Mouse (Mus musculus) layer of hippocampus, postnatal 10 days (tissue): ENCODE data around the gene Gnl2. TPM values are rescaled to one million over a fixed set of nuclear protein-coding genes. Genes with fewer than 3 reads are reported as not detected.
A peak's percentile ranks its signal among the peaks of the same experiment; 100 is the strongest.

Experiments
- DNase-seq, 2 experiments: peaks; one replicate each; pipeline ENCODE4 v3.0.0; 2021; ENCODE audit warnings: low spot score in 2 of 2
- total RNA-seq, 2 experiments: library from RNA; stranded (reverse); gene quantifications; 2 replicates each; pipeline ENCODE4 v1.2.3; 2021

Gene Gnl2
- total RNA-seq, 2 experiments from 2014 or later = 73.5 to 74.9 TPM

DNA sequence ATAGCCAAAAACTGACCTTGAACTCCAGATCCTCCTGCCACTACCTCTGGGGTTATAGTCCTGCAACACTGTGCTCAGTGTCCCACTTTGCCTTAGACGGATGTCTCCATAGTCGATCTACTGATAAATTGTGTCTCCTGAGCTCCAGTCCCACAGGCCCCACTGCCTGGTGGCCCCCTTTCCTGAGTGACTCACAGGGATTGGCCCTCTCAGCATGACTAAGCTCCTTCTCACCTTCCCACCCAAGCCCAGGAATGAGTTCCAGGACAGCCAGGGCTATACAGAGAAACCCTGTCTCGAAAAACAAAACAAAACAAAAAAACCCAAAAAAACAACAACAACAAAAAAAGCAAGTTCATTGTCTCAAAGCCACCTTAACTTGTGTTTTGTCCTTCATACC lies 16.8 kb upstream of the Gnl2 start:
- no peak for DNase-seq

DNA sequence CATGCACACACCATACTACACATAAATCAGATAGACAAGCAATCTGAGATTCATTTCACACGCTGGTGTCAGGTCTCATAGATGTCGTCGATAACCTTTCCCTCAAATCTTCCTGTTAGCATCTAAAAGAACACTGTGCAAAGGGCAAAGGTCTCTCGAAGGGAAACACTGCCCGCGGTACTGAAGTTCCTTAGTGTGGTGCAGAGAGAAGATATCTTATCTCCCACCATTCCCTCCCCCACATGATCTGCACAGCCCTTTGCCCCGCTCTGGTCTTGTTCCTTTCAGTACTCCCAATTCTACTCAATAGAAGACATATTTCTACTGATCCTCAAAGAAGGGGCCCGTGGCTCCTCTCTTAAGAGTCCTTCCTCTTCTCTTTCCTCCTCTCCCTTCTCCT lies 13.4 kb upstream of the Gnl2 start:
- no peak for DNase-seq

GRCm38 (mm10) chr4:125004886-125005285 lies 11.5 kb upstream of the Gnl2 start:
- DNase-seq = no peak

DNA sequence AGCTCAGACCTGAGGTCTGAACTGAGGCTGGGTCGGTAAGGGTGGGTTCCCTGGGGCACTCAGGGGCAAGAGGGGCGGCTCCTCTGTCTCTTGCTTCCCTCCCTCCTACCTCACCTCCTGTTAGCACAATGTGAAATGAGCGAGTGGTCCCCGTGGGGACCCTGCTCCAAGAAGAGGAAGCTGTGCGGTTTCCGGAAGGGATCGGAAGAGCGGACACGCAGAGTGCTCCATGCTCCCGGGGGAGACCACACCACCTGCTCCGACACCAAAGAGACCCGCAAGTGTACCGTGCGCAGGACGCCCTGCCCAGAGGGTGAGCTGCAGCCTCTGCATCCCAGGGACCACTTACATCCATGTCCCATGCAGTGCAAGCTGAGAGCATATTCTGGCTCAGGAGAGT lies 8.9 kb upstream of the Gnl2 start:
- no peak for DNase-seq

GRCm38 (mm10) chr4:125008220-125008619 lies 8.2 kb upstream of the Gnl2 start:
- DNase-seq = no peak

- DNase-seq = no peak
Observed at GRCm38 (mm10) chr4:125008712-125009111, 7.7 kb upstream of the Gnl2 start.

DNA sequence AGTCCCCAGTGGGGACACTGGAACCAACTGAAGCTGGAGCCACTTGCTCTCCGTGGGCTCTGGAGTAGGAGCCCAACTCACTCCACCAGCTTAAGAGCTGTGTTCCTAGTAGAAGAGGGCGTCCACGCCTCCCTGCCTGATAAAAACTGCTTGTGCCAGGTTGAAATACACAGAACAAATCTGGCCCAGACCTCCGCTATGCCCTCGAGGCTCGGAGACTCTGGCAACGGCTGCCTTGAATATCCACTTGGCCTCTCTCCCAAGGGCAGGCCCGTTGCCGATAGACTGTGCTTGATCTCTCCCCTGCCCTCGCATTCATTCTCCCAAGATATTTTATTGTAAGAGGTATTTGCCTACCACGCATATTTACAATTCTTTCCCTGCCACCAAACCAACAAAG lies 1.0 kb downstream of the Gnl2 start:
- no peak for DNase-seq

DNA sequence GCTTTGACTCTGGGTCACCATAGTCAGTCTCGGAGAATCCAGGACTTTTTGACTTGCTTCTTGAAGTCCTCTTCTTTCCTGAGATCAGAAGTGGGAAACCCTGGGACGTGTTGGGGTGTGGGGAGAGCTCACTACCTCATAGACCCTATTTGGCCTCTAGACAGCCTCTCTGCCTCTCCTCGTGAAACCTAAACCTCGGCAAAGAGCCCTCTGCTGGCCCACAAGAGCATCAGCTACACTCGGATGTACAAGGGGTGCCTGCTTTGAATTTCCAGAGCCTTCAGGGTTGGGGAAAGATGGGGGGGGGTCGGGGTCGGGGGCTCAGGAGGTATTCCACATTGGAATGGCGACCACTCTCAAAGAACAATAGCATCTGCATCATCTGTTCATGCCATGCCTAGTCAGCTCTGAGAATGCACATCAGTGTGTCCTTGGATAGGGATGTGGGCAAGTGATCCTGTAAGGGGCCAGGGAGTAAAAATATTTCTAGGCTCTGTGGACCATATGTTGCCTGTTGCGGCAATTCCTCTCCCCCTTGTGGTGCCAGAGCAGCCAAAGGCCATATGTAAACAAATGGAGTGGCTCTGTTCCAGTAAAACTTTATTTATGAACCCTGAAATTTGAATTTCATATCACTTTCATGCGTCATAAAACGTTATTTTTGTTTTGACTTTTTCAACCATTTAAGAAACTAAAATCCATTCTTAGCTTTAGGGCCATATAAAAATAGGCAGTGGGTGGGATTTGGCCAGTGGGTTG lies 4.6 kb downstream of the Gnl2 start:
- peak in 1 of 2 experiments; percentile 31 for DNase-seq

DNA sequence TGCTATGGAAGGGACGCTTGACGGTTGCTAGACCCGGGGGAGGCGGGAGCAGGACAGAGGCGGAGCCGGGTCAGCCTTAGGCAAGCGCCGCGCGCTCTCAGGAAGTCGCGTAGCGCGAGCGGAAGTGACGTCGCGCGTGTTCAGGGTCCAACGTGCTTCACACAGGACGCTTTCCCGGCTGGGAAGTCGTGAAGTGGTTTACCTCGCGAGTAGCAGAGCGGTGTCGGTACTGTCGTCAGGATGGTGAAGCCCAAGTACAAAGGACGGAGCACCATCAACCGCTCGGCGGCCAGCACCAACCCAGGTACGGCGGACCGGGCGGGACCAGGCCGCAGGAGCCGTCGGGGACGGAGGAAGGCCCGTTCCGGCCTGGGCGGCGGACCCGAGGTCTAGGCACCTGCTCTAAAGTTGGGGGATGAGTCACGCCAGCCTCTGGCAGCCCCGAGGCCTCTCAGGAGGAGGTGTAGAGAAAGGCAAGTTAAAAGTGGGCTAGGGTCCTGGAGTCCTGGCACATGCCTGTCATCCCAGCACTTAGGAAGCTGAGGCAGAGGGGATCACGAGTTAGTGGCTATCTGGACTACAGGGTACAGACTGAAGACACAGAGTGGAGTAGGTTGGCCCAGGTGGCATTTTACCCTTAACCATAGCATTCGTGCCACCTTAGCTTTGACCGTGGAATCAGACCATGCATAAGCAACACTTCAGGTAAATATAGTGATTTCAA lies 13.7 kb downstream of the Gnl2 start:
- DNase-seq = peak; percentile 88 to 89

GRCm38 (mm10) chr4:125034341-125034740 lies 18.0 kb downstream of the Gnl2 start:
- DNase-seq = no peak

DNA sequence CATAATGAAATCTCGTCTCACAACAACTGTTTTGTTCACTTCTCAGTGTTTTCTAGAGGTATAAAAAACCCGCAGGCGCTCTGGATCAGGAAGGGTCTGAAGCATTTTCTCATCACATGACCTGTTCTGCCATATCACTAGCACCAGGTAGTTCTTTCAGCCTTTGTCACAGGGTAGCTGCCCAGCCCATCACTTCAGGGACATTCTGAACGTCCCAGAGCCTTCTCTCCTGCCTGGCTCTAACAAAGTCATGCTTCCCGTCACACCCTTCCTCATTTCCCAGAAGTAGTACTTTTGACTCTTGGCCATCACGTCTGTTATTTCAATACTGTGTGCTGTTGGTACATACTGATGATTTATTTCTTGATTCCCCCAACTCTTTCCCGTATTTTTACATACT lies 28.1 kb downstream of the Gnl2 start:
- no peak for DNase-seq

- DNase-seq = no peak
Observed at GRCm38 (mm10) chr4:125055385-125055784, 39.0 kb downstream of the Gnl2 start.

DNA sequence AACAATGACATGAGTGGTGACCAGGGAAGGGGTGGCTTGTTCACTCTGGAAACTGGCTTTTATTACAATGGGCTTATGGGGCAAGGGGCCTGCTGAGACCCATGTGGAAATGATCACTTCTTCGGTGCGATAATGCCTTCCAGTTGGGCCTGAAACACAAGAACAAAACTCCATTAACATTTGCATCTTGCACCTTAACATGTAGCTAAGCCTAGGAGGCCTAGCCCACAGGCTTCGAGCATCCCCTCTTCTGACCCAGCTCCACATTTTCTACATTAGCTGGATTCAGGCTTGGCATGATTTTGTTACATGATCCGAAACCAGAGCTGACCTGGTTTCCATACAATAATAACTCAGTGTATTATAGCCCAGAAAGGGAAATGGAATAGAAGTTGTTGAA lies 40.1 kb downstream of the Gnl2 start:
- DNase-seq = no peak

GRCm38 (mm10) chr4:125057273-125057672 lies 40.9 kb downstream of the Gnl2 start:
- DNase-seq = no peak

GRCm38 (mm10) chr4:125058033-125058432 lies 41.6 kb downstream of the Gnl2 start:
- no peak for DNase-seq

DNA sequence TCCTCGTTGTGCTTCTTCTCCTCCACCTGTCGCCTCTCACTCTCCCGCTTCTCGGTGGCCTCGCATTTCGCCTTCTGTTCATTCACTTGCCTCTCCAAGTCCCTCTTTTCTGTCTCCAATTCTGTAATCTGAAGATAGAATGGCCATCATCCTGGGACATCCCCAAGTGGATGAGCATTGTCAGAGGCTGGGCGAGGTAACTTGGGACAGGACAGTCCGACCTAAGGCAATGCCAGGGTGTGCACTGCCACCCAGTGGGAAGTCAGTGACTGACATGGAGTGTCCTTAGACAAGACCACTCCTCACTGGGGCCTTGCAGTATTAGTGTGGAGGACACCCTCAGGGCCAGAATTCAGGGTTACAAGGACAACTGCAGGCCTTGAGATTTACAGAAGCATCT lies 42.6 kb downstream of the Gnl2 start:
- DNase-seq = peak; percentile 72 to 77

GRCm38 (mm10) chr4:125063829-125064228 lies 47.4 kb downstream of the Gnl2 start:
- no peak for DNase-seq

DNA sequence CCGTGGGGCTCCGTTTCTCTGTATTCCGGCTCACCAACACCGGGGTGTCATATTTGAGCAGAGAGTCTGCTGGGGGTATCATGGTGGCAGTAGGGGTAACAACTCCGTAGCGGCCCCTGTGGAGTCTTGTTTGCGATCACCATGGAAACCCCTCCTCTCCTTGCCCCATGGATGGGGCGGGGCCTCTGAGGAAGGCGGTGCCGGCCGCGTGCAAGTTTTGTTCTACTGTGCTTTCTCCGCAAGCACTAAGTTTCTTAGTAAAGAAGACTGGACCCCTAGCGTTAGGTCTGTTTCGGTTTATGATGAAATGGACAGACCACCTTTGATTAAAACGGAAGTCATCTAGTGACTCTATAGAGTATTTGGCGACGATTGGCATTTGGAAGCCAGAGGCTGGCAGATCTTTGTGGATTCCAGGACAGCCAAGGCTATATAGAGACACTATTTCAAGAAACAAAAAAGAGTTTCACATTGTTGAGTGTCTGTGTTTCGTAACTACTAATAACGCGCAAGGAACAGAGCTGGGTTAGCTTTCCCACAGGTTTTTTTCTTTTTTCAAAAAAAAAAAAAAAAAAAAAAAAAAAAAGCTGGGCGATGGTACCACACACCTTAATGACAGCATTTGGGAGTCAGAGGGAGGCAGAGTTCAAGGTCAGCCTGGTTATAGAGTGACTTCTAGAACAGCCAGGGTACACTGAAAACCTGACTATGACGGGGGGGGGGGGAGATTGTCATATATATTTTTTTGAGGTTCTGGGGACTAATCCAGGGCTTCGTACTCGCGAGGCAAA lies 49.3 kb downstream of the Gnl2 start, which contains the start of gene Dnali1:
Gene Dnali1, minus strand, starts transcription at position 187 of the 791 bp plus-strand sequence.
- peak; percentile 37 to 45 for DNase-seq

DNA sequence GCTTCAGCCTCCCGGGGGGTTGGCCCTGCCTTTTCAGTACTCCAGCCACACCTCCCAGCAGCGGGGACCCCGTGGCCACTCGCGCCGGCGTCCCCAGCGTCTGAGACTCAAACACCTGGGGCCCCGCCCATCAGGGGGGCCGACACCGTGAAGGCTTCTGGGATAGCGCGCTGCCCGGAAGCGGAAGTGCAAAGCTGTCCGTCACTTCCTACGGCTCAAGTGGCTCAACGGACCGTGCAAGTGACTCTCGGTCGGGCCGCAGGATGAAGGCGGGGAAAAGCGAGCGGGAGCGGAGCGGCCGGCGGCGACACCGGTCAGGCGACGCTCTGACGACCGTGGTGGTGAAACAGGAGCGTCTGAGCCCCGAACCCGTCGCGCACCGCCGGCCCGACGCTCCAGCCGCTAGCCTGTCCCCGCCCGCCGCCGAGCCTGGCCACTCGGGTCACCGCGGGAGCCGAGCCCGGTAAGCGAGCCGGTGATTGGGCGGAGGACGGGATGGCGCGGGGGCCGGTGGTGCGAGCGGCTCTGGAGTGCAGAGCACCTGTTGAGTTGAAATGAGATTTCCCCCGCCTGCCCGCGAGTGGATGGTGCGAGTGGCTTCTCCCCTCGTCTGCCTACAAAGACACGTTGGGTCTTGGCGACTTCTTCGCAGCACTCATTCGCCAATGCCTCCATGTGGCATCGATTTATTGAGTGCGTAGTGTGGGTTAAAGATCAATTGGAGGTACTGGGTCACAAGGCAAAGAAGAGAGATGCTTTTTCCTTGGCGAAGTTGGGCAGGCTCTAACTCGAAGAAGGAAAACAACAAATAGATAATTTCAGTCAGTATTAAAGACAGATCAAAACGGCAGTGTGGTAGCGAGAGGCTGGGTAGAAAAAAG lies 50.3 kb downstream of the Gnl2 start, which contains the start of gene Snip1:
Gene Snip1, plus strand, starts transcription at position 183 of the 881 bp plus-strand sequence.
- DNase-seq = peak; percentile 86 to 92

DNA sequence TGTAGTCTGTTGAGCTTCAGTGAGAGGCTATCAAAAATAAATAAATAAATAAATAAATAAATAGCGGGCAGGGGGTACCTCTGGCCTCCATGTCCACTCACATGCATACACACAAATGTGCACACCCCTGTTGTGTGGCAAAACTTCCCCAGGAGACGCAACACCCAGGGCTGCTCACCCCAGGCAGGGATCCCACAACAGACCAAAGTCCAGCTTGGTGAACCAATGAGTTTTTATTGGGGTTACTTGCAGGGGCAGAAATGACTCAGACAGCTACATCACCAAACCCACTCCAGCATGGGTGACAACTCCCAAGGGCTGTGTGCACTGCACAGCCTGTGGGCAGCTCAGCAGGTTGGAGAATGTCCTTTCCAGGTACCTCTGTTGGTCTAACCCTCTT lies 61.3 kb downstream of the Gnl2 start:
- DNase-seq = no peak

DNA sequence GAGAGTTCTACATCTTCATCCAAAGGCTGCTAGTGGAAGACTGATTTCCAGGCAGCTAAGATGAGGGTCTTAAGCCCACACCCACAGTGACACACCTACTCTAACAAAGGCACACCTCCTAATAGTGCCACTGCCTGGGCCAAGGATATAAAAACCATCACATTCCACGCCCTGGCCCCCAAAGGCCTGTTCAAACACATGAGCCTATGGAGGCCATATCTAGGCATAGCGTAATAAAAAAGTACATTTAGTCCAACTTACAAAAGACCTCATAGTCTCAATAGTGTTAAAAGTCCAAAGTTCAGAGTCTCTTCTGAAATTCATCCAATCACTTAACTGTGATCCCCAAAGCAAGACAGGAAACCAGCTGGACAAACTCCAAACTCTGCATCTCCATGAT lies 62.3 kb downstream of the Gnl2 start:
- no peak for DNase-seq
